Mouse (Mus musculus) embryo, embryonic 9.5 days (tissue): ENCODE results near the gene Sept10.
"Not testable (repeated sequence)": the region's sequence is repeated elsewhere in the genome, so short reads cannot be mapped to it uniquely, and the experiment has no call there.

Experiments used
- DNase-seq: peaks from one replicate; pipeline ENCODE4 v3.0.0-alpha.2; 2017; ENCODE audit errors: extremely low spot score

The Sept10 gene

DNA sequence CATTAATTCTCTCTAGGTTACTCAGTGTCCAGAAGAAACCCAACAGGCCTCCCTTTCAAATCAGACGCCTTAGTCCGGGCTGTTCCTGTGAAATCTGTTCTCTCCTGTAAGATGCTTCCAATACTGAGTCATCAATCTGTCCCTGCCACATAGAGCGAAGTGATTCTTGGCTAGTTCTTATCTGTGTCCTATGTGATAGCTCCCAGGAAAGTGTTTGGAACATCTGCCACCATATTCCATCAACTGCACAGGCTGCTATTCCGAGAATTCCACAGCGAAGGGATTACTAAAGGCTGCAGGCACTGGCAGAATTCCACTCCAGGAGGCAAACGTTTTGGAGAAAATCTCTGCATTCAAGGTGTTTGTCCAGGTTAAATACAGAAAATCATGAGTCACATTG is 94.0 kb downstream of the Sept10 start:
- no peak for DNase-seq

GRCm38 (mm10) chr10:59125497-59125896 is 96.2 kb downstream of the Sept10 start:
- DNase-seq, result no peak

DNA sequence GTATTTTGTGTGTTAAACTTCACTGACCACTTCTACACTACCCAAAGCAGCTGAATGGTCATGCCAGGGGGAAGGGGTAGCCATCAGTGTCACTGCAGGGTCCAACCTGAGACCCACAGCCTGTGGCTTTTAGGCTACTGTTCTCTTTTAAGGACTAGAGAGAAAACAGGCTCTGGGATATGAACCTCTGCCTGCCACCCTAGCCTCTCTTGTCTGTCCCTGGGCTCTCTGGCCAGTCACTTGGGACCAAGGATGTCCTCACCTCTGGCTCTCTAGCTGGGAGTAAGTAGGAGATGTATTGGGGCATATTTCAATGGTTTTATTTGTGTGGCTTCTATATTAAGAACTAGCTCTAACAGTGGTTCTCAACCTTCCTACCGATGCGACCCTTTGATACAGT is 101.8 kb downstream of the Sept10 start:
- no peak for DNase-seq

GRCm38 (mm10) chr10:59119001-59119400 is 102.6 kb downstream of the Sept10 start:
- DNase-seq, result no peak

DNA sequence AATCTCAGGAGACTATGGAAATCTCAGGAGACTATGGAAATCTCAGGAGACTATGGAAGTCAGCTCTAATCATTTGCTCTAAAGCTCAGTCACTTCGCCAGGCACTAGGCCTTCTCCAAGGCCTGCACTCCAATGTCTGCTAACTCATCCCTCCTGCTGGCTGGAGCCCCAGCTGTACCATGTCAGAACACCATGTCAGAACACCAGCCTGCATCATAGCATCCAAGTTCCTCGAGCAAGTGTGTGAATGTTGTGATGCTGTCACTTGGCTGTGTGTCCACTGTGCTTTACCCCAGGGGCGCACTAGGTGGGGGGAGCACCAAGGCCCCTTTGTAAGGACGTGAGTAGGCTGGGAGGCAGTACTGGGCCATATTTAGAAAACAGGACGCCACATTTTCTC is 104.1 kb downstream of the Sept10 start:
- DNase-seq, result no peak

GRCm38 (mm10) chr10:59116331-59116730 is 105.3 kb downstream of the Sept10 start:
- no peak for DNase-seq

DNA sequence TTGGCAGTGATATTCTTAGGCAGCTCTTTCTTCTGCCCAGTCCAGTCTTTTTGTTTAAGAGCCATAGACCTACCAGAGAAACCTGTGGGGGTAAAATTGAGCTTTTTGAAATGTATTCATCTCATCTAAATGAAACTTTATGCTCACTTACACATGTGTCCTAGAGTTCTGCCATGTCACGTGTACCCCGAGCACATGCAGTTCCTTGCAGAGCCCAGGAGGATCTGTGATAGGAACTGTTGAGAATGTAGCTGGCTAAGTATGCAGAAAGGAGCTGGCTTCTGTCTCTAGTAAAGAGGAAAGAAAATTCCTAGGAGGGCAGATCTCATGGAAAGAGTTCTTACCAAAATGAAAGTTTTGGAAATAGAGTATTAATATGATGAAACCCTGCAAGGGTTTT is 106.0 kb downstream of the Sept10 start:
- DNase-seq, result no peak

GRCm38 (mm10) chr10:59114535-59115291 is 106.9 kb downstream of the Sept10 start:
- DNase-seq, result peak; percentile 34

- no peak for DNase-seq
Measured at GRCm38 (mm10) chr10:59113386-59113785, 108.3 kb downstream of the Sept10 start.

- no peak for DNase-seq
Measured at GRCm38 (mm10) chr10:59112755-59113154, 108.9 kb downstream of the Sept10 start.

DNA sequence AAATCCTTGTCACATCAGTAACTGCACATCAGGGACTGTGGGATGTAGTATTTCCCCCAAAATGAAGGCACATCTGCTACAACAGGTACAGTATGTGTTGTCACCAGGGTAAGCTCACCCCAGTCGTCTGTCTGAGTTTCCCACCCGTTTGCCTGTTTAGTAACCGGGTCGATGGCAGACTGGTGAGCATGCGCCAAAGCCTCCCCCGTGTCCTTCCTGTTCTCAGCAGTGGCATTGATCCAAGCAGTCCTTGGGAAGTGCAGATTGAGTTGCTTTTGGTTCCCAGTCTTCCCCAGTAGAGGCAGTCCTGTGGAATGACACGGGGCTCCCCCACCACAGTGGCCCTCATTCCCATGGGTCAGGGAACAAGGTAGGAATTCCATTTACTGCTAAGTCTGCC is 111.3 kb downstream of the Sept10 start:
- DNase-seq, result no peak

- DNase-seq, result peak; percentile 75
Measured at GRCm38 (mm10) chr10:59109015-59109414, 112.6 kb downstream of the Sept10 start.

DNA sequence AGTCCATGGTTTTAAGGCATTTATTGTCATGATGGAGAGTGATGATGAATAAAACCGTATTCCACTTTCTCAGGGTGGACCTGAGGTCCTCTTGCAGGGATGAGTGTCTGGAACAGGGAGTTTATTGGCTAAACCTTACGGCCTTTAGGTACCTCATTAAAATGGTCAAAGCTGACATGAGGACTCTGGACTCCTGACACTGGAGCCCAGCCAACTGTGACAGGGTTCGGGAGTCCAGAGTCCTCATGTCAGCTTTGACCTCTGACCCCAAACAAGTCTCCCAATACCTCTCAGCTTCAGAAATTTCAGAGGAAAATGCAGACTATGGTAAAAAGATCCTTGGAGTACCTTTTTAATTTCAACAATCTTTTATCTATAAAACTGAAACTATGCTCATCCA is 115.0 kb downstream of the Sept10 start:
- no peak for DNase-seq

DNA sequence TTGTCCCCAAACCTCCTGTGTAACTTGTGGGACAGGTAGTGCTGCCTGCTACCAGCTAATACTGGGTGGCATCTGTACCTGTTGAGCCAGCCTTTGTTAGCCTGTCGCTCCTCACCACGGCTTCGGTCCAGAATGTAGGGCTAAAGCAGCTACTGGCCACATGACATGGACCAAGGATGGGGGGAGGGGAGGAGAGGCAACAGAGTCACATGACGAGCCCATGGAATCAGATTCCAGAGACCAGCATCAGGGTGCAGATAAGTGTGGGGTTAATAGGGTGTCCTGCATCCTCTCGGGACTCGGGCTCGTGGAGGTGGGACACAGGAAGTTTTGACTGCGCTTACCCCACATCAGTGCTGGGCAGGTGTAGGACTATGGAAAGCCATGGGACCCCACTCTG is 115.8 kb downstream of the Sept10 start:
- no peak for DNase-seq

- no peak for DNase-seq
Measured at GRCm38 (mm10) chr10:59104683-59105082, 117.0 kb downstream of the Sept10 start.

GRCm38 (mm10) chr10:59103076-59103475 is 118.6 kb downstream of the Sept10 start:
- DNase-seq, result not testable (repeated sequence)

- no peak for DNase-seq
Measured at GRCm38 (mm10) chr10:59091988-59092387, 129.7 kb downstream of the Sept10 start.
